Mouse (Mus musculus): ENCODE results near the gene Gm42688. TPM values are rescaled to one million over a fixed set of nuclear protein-coding genes. Genes with fewer than 3 reads are reported as not detected.

The Gm42688 gene
- polyA plus RNA-seq (2012; rRNA removed) = 10.3 and 11.6 TPM in 2 replicates

DNA sequence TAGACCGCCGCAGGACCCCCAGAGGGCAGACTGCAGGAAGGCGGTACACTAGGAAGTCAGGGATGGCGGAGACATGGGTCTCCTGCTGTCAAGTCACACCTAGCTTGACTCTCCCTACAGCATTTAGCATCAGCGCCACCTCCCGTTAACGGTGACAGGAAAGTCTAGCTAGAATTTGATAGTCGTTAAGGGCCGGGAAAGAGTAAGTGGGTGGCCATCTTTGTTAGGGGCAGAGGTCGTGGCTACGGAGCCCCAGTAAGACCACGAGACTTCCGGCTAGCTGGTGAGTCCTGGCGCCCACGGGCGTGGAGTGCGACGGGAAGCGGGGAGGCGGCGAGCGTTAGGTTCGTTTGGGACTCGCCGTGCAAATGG lies at the start of gene Gm42688, which contains the start of gene Ccdc142:
Gm42688 (plus strand) TSS at position 302 of the 372 bp plus-strand sequence.
Ccdc142 (plus strand) TSS at position 286 of the 372 bp plus-strand sequence.
- TF ChIP-seq POLR2A (IDR thresholded peaks at IDR 0.05; ENCODE audit: borderline replicate concordance, extremely low read depth, insufficient read depth, insufficient read length, poor library complexity, severe bottlenecking) (peak; percentile 8; the same call in 1 of the 2 replicates), CTCF (IDR thresholded peaks at IDR 0.05; ENCODE audit: borderline replicate concordance, extremely low read depth, insufficient read depth, insufficient read length) (peak; percentile 41; the same call in 1 of the 2 replicates)
- DNase-seq (ENCODE audit: low read depth) = peak; percentile 96

DNA sequence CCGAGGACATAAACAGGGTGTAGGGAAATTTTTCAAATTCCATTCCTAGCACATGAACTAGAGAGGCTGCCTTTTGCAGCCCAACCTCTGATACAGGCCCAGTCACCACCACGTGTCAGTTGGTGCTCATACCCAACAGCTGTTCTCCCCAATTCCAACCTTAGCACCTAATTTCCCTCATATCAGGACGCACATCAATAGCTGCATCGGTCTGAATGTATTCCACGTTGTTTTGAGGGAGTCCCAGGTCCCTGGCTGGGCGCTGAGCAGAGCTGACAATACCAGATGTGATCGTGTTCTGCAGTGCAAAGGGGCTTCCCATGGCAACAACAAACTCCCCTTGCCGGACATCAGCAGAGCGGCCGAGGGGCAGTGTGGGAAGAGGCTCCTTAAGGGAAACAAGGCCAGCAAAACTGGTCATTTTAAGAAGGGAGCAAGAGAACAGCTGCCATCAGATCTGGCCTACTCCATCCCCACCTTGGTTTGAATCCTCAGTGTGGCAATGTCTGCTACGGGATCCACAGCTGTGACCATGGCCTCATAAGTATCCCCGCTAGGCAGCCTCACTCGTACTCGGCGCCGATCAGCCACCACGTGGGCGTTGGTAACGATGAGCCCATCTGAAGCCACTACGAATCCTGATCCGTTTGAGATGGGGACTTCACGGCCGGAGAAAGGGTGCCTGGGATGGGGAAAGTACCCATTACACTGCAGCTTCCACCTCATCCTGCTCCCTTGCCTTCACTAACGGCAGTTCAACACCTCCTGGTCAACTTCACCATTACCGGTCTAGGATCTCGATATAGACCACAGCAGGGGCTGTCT lies 48.1 kb upstream of the Gm42688 start:
- peak; percentile 55 for DNase-seq (ENCODE audit: low read depth)
- TF ChIP-seq POLR2A (IDR thresholded peaks at IDR 0.05; ENCODE audit: borderline replicate concordance, extremely low read depth, insufficient read depth, insufficient read length, poor library complexity, severe bottlenecking) (no peak), CTCF (IDR thresholded peaks at IDR 0.05; ENCODE audit: borderline replicate concordance, extremely low read depth, insufficient read depth, insufficient read length) (no peak)

DNA sequence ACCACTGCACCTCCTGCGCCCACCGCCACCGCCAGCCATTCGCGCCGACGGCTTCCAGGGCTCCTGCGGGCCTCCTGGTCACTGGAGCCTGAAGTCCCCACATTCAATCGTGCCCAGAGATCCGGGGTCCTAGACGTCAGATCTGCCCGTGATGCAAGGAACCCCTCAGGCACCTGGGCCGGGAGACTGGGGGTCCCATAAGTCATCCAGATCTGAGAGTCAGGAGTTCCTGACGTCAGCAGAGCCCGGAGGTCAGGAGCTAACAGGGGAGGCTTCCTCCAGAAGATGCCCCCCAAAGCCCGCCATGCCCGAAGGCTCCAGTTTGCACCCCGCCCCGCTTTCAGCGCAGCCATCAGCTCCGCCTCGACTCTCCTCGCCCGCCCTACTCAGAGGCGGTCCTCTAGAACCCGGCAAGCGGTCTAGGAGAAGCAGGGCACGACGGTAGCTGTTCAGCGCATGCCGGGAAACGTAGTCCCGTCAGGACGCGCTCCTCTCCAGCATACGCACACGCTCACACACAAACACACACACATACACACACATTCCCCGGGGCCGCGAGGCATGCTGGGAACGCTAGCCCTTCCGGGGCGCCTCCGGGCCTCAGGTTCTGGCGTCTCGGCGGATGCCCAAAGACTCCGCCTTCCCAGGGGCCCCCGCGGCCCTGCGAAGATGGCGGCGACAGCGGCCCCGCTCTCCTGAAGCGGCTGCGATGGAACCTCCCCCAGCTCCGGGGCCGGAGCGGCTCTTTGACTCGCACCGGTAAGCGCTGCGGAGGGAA lies 47.2 kb upstream of the Gm42688 start, which contains the start of gene Aup1:
Aup1 (plus strand) TSS at position 448 of the 778 bp plus-strand sequence.
- TF ChIP-seq CTCF (IDR thresholded peaks at IDR 0.05; ENCODE audit: borderline replicate concordance, extremely low read depth, insufficient read depth, insufficient read length) (no peak), POLR2A (IDR thresholded peaks at IDR 0.05; ENCODE audit: borderline replicate concordance, extremely low read depth, insufficient read depth, insufficient read length, poor library complexity, severe bottlenecking) (peak; percentile 60)
- peak; percentile 100 for DNase-seq (ENCODE audit: low read depth)

DNA sequence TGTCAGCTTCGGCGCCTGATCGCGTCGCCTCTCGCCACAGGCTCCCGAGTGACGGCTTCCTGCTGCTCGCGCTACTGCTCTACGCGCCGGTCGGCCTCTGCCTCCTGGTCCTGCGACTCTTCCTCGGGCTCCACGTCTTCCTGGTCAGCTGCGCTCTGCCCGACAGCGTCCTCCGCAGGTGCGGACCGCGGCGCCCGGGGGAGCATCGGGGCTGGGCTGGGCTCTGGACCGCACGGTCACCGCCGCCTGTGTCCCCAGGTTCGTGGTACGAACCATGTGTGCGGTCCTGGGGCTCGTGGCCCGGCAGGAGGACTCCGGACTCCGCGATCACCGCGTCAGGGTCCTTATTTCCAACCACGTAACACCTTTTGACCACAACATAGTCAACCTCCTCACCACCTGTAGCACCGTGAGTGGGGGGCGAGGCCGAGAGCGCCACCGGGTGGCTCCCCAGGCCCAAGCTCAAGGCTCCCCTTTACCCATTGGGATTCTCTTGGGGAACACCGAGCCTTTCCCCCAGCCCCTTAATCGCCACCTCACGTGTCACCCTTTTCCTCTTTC lies 46.5 kb upstream of the Gm42688 start, which contains the start of gene Htra2:
Htra2 (minus strand) TSS at position 403 of the 561 bp plus-strand sequence.
- peak; percentile 40 for DNase-seq (ENCODE audit: low read depth)
- TF ChIP-seq CTCF (IDR thresholded peaks at IDR 0.05; ENCODE audit: borderline replicate concordance, extremely low read depth, insufficient read depth, insufficient read length) (peak; percentile 30; the same call in 1 of the 2 replicates), POLR2A (IDR thresholded peaks at IDR 0.05; ENCODE audit: borderline replicate concordance, extremely low read depth, insufficient read depth, insufficient read length, poor library complexity, severe bottlenecking) (no peak)

- TF ChIP-seq POLR2A (IDR thresholded peaks at IDR 0.05; ENCODE audit: borderline replicate concordance, extremely low read depth, insufficient read depth, insufficient read length, poor library complexity, severe bottlenecking) (no peak), CTCF (IDR thresholded peaks at IDR 0.05; ENCODE audit: borderline replicate concordance, extremely low read depth, insufficient read depth, insufficient read length) (no peak)
- DNase-seq (ENCODE audit: low read depth) = no peak
These were observed 43.6 kb upstream of the Gm42688 start, which contains the start of gene Dqx1 for GRCm38 (mm10) chr6:83057790-83058189. Dqx1 (plus strand) TSS chr6:83057844.

- TF ChIP-seq POLR2A (IDR thresholded peaks at IDR 0.05; ENCODE audit: borderline replicate concordance, extremely low read depth, insufficient read depth, insufficient read length, poor library complexity, severe bottlenecking) (no peak), CTCF (IDR thresholded peaks at IDR 0.05; ENCODE audit: borderline replicate concordance, extremely low read depth, insufficient read depth, insufficient read length) (no peak)
- no peak for DNase-seq (ENCODE audit: low read depth)
These were observed 42.7 kb upstream of the Gm42688 start for GRCm38 (mm10) chr6:83058725-83059124.

DNA sequence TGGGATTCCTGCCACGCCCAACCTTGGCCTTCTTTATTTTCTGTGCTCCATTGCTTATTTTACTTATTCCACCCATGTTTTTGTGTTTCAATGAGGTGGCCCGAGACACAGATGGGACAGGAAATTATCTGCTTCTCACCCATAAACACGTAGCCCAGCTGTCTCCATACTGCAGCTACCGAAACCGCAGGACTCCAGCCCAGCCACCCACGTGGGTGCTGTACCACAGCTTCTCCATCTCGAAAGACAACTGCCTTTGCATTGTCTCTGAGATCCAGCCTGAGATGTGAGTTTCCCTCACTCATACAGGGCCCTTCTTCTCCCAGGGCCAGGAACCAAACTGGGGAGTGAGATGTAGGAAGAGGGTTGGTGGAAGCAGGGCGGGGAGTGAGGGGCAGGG lies 35.4 kb upstream of the Gm42688 start:
- TF ChIP-seq POLR2A (IDR thresholded peaks at IDR 0.05; ENCODE audit: borderline replicate concordance, extremely low read depth, insufficient read depth, insufficient read length, poor library complexity, severe bottlenecking) (no peak), CTCF (IDR thresholded peaks at IDR 0.05; ENCODE audit: borderline replicate concordance, extremely low read depth, insufficient read depth, insufficient read length) (no peak)
- DNase-seq (ENCODE audit: low read depth) = no peak

DNA sequence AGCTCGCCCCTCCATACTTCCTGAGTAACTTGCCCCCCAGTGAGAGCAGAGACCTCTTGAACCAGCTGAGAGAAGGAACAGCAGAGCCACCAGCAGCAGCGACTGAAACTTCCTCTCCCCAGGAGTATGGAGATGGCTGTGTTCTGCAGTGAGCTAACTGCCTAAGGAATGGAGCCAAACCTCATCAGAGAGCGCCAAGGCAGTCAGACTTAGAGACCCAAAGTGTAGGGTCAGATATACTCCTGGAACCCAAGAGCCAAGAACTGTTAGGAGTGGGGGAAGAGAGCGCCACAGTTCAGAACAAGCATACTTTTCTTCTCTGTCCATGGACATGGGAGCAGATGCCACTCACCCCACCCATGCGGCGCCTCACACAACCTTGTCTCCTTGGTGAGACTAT lies 35.0 kb upstream of the Gm42688 start:
- TF ChIP-seq POLR2A (IDR thresholded peaks at IDR 0.05; ENCODE audit: borderline replicate concordance, extremely low read depth, insufficient read depth, insufficient read length, poor library complexity, severe bottlenecking) (no peak), CTCF (IDR thresholded peaks at IDR 0.05; ENCODE audit: borderline replicate concordance, extremely low read depth, insufficient read depth, insufficient read length) (no peak)
- DNase-seq (ENCODE audit: low read depth) = no peak

GRCm38 (mm10) chr6:83068221-83068620 lies 33.2 kb upstream of the Gm42688 start:
- TF ChIP-seq CTCF (IDR thresholded peaks at IDR 0.05; ENCODE audit: borderline replicate concordance, extremely low read depth, insufficient read depth, insufficient read length) = no peak
- TF ChIP-seq POLR2A (IDR thresholded peaks at IDR 0.05; ENCODE audit: borderline replicate concordance, extremely low read depth, insufficient read depth, insufficient read length, poor library complexity, severe bottlenecking) = no peak
- DNase-seq (ENCODE audit: low read depth) = no peak

DNA sequence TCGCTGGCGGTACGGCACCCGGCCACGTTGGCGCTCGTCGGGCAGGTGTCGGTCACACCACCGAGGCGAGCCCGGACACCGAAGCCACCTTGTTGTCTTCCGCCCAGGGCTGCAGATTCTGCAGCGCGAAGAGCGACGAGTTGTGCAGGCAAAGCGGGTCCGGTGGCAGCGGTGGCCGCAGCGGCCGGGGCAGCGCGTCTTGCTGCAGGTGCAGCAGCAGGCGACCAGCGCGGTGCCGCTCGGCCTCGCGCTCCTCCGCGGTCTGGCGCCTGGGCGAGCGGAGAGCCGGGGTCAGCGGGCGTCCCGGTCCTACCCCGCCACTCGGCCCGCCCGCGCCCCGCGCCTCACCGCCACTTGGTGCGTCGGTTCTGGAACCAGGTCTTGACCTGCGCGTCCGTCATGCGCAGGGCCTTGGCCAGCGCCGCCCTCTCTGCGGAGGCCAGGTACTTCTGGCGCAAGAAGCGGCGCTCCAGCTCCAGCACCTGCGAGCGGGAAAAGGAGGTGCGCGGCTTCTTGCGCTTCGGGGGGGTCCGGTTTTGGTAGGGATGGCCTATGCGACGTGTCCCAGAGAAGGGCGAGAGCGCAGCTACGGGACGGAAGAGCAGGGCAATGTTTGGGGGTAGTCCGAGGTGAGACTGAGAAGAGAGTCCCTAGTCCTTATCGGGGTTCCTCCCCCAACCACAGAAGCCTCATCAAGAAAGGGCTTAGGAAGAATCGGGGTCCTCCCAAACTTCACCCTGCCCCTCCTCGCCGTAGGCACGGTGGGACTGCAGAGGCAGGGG lies 32.5 kb upstream of the Gm42688 start:
- no peak for DNase-seq (ENCODE audit: low read depth)
- TF ChIP-seq POLR2A (IDR thresholded peaks at IDR 0.05; ENCODE audit: borderline replicate concordance, extremely low read depth, insufficient read depth, insufficient read length, poor library complexity, severe bottlenecking) (no peak), CTCF (IDR thresholded peaks at IDR 0.05; ENCODE audit: borderline replicate concordance, extremely low read depth, insufficient read depth, insufficient read length) (no peak)

Measured in brain, embryonic 14.5 days (tissue).